20 mouse cellular contexts compared by ENCODE assay signal in genomic region chr11:88286019-88286418, GRCm38 (mm10). TPM values are rescaled to one million over a fixed set of nuclear protein-coding genes. Genes with fewer than 3 reads are reported as not detected.
DNase-seq lines count a peak whose midpoint lies in the region; ATAC-seq and TF ChIP-seq lines count a peak whose summit lies in the region.
"Had no signal": no experiment of that assay in that cellular context is flagged by ENCODE, and none has a peak within 500 bp of the region (broad histone marks: within the 10 kb centered on the region; RNA-seq: fewer than 3 reads in every experiment).

No protein-coding gene starts in this region.

- peaks cover 7% of the 10 kb centered on the region; the same call in 1 of the 2 replicates for H3K9me3 ChIP-seq in midbrain, embryonic 10.5 days (replicated peaks)
- no peaks in the 10 kb centered on the region for H3K9me3 ChIP-seq in midbrain, postnatal 0 days (ENCODE audit: low read length)
- H3K9me3 ChIP-seq: heart, embryonic 12.5 days; lung, embryonic 15.5 days had no signal

- peak; percentile 35 to 43 for DNase-seq in cerebellum, postnatal 10 days
- DNase-seq in cerebellum, adult 2 months, result no peak
- no peak for DNase-seq in midbrain, embryonic 10.5 days (ENCODE audit: low spot score)
- no peak for DNase-seq in midbrain, postnatal 0 days (ENCODE audit: low spot score)
- DNase-seq in adrenal gland, postnatal 10 days, result peak; percentile 33
- DNase-seq in kidney, postnatal 10 days, result peak; percentile 48
- DNase-seq in urinary bladder, postnatal 36 days (ENCODE audit: low spot score in 2 of 2), result no peak
- DNase-seq in c-Kit-positive CD71-positive TER-119-positive erythroid progenitor cells, embryonic 14.5 days (ENCODE audit: low spot score), result no peak
- DNase-seq: cerebellum, adult 9-10 months; embryo, embryonic 11 days; gastrocnemius, postnatal 10 days; liver; thymus, postnatal 25 days had no signal

- WGBS in cerebellum, adult 2 months, result 57% methylated on average over 8 of the region's 8 CpGs
- 75% methylated on average over 8 of the region's 8 CpGs for WGBS in midbrain, embryonic 10.5 days
- 67% methylated on average over 8 of the region's 8 CpGs for WGBS in midbrain, postnatal 0 days

- no peak overlapping the region for H3K9ac ChIP-seq in midbrain, postnatal 0 days (replicated peaks; ENCODE audit: low read length, poor library complexity, severe bottlenecking)
- H3K9ac ChIP-seq: heart, embryonic 12.5 days; lung, embryonic 15.5 days had no signal

- H3K36me3 ChIP-seq in midbrain, embryonic 10.5 days, result no peaks in the 10 kb centered on the region
- no peaks in the 10 kb centered on the region for H3K36me3 ChIP-seq in midbrain, postnatal 0 days (ENCODE audit: insufficient read depth, low read length)
- H3K36me3 ChIP-seq: heart, embryonic 12.5 days; lung, embryonic 15.5 days had no signal

- H3K4me2 ChIP-seq in midbrain, postnatal 0 days (ENCODE audit: low read depth, low read length, poor library complexity, severe bottlenecking), result no peak overlapping the region
- H3K4me2 ChIP-seq: heart, embryonic 12.5 days; lung, embryonic 15.5 days had no signal

- H3K4me1 ChIP-seq in cerebellum, adult 2 months (ENCODE audit: control insufficient read depth, insufficient read depth, low read length), result peaks cover 12% of the 10 kb centered on the region
- peaks cover 32% of the 10 kb centered on the region for H3K4me1 ChIP-seq in midbrain, embryonic 10.5 days
- no peaks in the 10 kb centered on the region; the same call in 1 of the 2 replicates for H3K4me1 ChIP-seq in midbrain, postnatal 0 days (ENCODE audit: insufficient read depth, low read length)
- H3K4me1 ChIP-seq: lung, embryonic 15.5 days had no signal

- no peaks in the 10 kb centered on the region for H3K27me3 ChIP-seq in cerebellum, adult 2 months (ENCODE audit: control insufficient read depth, insufficient read depth, low read length)
- H3K27me3 ChIP-seq in midbrain, embryonic 10.5 days (ENCODE audit: low read depth, poor library complexity, severe bottlenecking), result peaks cover 10% of the 10 kb centered on the region; the same call in 1 of the 2 replicates
- no peaks in the 10 kb centered on the region for H3K27me3 ChIP-seq in midbrain, postnatal 0 days (ENCODE audit: insufficient read depth, low read length)
- H3K27me3 ChIP-seq: heart, embryonic 12.5 days; lung, embryonic 15.5 days had no signal

- H3K4me3 ChIP-seq in cerebellum, adult 2 months (replicated peaks; ENCODE audit: insufficient read depth, low read depth, low read length), result no peak overlapping the region
- H3K4me3 ChIP-seq in midbrain, embryonic 10.5 days, result no peak overlapping the region
- no peak overlapping the region for H3K4me3 ChIP-seq in midbrain, postnatal 0 days (ENCODE audit: low read depth, low read length)
- H3K4me3 ChIP-seq: heart, embryonic 12.5 days; layer of hippocampus, adult 2 months; lung, embryonic 15.5 days had no signal

- no peak overlapping the region for H3K27ac ChIP-seq in cerebellum, adult 2 months (ENCODE audit: insufficient read depth, low read length)
- peak overlapping the region; percentile 79 for H3K27ac ChIP-seq in midbrain, embryonic 10.5 days (replicated peaks)
- H3K27ac ChIP-seq in midbrain, postnatal 0 days (ENCODE audit: low read depth, low read length), result no peak overlapping the region
- H3K27ac ChIP-seq: layer of hippocampus, adult 2 months; lung, embryonic 15.5 days had no signal

- TF ChIP-seq CTCF in cerebellum, adult 2 months (IDR thresholded peaks at IDR 0.05; ENCODE audit: borderline replicate concordance, insufficient read depth, low read depth, low read length), result no peak
- no peak for TF ChIP-seq CTCF in midbrain, postnatal 0 days (IDR thresholded peaks at IDR 0.05)

- ATAC-seq in midbrain, postnatal 0 days (ENCODE audit: low FRiP score), result no peak

- no peak for TF ChIP-seq POLR2A in cerebellum, adult 2 months (IDR thresholded peaks at IDR 0.05; ENCODE audit: borderline replicate concordance, insufficient read depth, low read length)

RNA-seq across cellular contexts. Expression of gene Ccdc182, which starts 7.8 kb away (rescaled TPM):
- polyA plus RNA-seq in cerebellum, adult 2 months (2012; rRNA removed), result 0.23 TPM in 1 of 2 replicates, not detected in the other
- polyA plus RNA-seq in midbrain, embryonic 10.5 days (2016; fragmentation: Nextera tagmentation; extraction: Ambion mirVana), result 4.7 and 6.0 TPM in 2 replicates
- total RNA-seq in midbrain, postnatal 0 days (2014; rRNA removed), result not detected in 2 replicates
- polyA plus RNA-seq in midbrain, postnatal 0 days (2015; fragmentation: Nextera tagmentation; extraction: Ambion mirVana), result 0.12 TPM in 1 of 2 replicates, not detected in the other
- total RNA-seq in adrenal gland, postnatal 10 days (2021), result not detected
- total RNA-seq: gastrocnemius, postnatal 10 days; layer of hippocampus, adult 2 months; left cerebral cortex, postnatal 10 days; megakaryocyte, adult 5-6 weeks had no signal
- polyA plus RNA-seq: heart, embryonic 12.5 days; small intestine, adult 2 months; stomach, embryonic 14.5 days had no signal

Comparison
In these comparisons a context has a peak if more than half of its experiments do, and no peak if none do; other contexts are left out.
1. DNase-seq: peak in cerebellum, postnatal 10 days (2 of 2), adrenal gland, postnatal 10 days (single experiment) and kidney, postnatal 10 days (single experiment); none in cerebellum, adult 2 months (0 of 2), midbrain, embryonic 10.5 days (single experiment), midbrain, postnatal 0 days (single experiment), urinary bladder, postnatal 36 days (0 of 2) and c-Kit-positive CD71-positive TER-119-positive erythroid progenitor cells, embryonic 14.5 days (single experiment).